Mouse (Mus musculus) spleen, postnatal 36 days (tissue): ENCODE measurements at regions not wholly inside any gene's neighbourhood (a gene's known extent, or its start where the extent isn't known, plus 50 kb on each side); places are given as distances from the start of the nearest gene placed in this dataset.

Source experiments
- DNase-seq, 2 experiments: peaks; one replicate each; pipeline ENCODE4 v3.0.0; 2022; ENCODE audit warnings: low spot score in 2 of 2, mixed read lengths in 1 of 2

- no peak for DNase-seq
Measured at GRCm38 (mm10) chr3:35360515-35360914, 393.4 kb upstream of the Atp11b start.

- no peak for DNase-seq
Measured at GRCm38 (mm10) chr3:35361086-35361485, 392.8 kb upstream of the Atp11b start.

- no peak for DNase-seq
Measured at GRCm38 (mm10) chr3:35365431-35365830, 388.5 kb upstream of the Atp11b start.

- DNase-seq = no peak
Measured at GRCm38 (mm10) chr3:35372276-35372675, 381.6 kb upstream of the Atp11b start.

GRCm38 (mm10) chr3:35387386-35387785, 366.5 kb upstream of the Atp11b start:
- no peak for DNase-seq

GRCm38 (mm10) chr3:35392657-35393056, 361.2 kb upstream of the Atp11b start:
- no peak for DNase-seq

GRCm38 (mm10) chr3:35400213-35400612, 353.7 kb upstream of the Atp11b start:
- DNase-seq = no peak

- DNase-seq = no peak
Measured at GRCm38 (mm10) chr3:35402666-35403065, 351.2 kb upstream of the Atp11b start.

GRCm38 (mm10) chr3:35403952-35404351, 350.0 kb upstream of the Atp11b start:
- no peak for DNase-seq

- no peak for DNase-seq
Measured at GRCm38 (mm10) chr3:35404492-35405390, 349.2 kb upstream of the Atp11b start.

- no peak for DNase-seq
Measured at GRCm38 (mm10) chr3:35405621-35406079, 348.3 kb upstream of the Atp11b start.

GRCm38 (mm10) chr3:35437687-35438086, 316.2 kb upstream of the Atp11b start:
- no peak for DNase-seq

GRCm38 (mm10) chr3:35462858-35463257, 291.0 kb upstream of the Atp11b start:
- DNase-seq = no peak

GRCm38 (mm10) chr3:35464212-35464911, 289.5 kb upstream of the Atp11b start:
- no peak for DNase-seq

GRCm38 (mm10) chr3:35465956-35466355, 287.9 kb upstream of the Atp11b start:
- DNase-seq = no peak

- no peak for DNase-seq
Measured at GRCm38 (mm10) chr3:35473351-35473750, 280.6 kb upstream of the Atp11b start.

GRCm38 (mm10) chr3:35474361-35474760, 279.5 kb upstream of the Atp11b start:
- no peak for DNase-seq

GRCm38 (mm10) chr3:35475326-35475725, 278.6 kb upstream of the Atp11b start:
- DNase-seq = no peak

- DNase-seq = no peak
Measured at GRCm38 (mm10) chr3:35480714-35481695, 272.9 kb upstream of the Atp11b start.

- DNase-seq = no peak
Measured at GRCm38 (mm10) chr3:35481841-35482240, 272.1 kb upstream of the Atp11b start.

- peak in 1 of 2 experiments; percentile 3 for DNase-seq
Measured at GRCm38 (mm10) chr3:35482296-35482695, 271.6 kb upstream of the Atp11b start.

- DNase-seq = no peak
Measured at GRCm38 (mm10) chr3:35482759-35483158, 271.1 kb upstream of the Atp11b start.
